Mouse (Mus musculus) heart, adult 2 months (tissue): Measurements from ENCODE around the gene Wfdc2. TPM values are rescaled to one million over a fixed set of nuclear protein-coding genes. Genes with fewer than 3 reads are reported as not detected.
"Not testable (repeated sequence)": the region's sequence is repeated elsewhere in the genome, so short reads cannot be mapped to it uniquely, and the experiment has no call there.

Experiments used
- DNase-seq, 2 experiments: peaks; one replicate each; pipeline ENCODE4 v3.0.0; 2021
- H3K27ac ChIP-seq: fragments of 200-600 bp; 2 replicates; pipeline ENCODE4 v1.8.1; 2022
- H3K27me3 ChIP-seq: fragments of 200-500 bp; 2 replicates; pipeline ENCODE4 v1.6.1; 2012; ENCODE audit warnings: mild to moderate bottlenecking, low read length, inconsistent platforms, mixed read lengths; ENCODE audit not compliant: control insufficient read depth, insufficient read depth
- H3K36me3 ChIP-seq: fragments of 200-500 bp; 2 replicates; pipeline ENCODE4 v1.6.1; 2012; ENCODE audit warnings: low read length, inconsistent platforms; ENCODE audit not compliant: control insufficient read depth, insufficient read depth
- H3K4me1 ChIP-seq: fragments of 200-500 bp; 2 replicates; pipeline ENCODE4 v1.6.1; 2011; ENCODE audit warnings: low read length; ENCODE audit not compliant: control insufficient read depth, insufficient read depth
- H3K4me3 ChIP-seq: fragments of 200-600 bp; 2 replicates; pipeline ENCODE4 v1.8.1; 2022
- H3K79me2 ChIP-seq: fragments of 200-500 bp; replicated peaks from 2 replicates; pipeline ENCODE4 v1.6.1; 2012; ENCODE audit warnings: mild to moderate bottlenecking, inconsistent platforms, low read length, moderate library complexity, mixed read lengths; ENCODE audit not compliant: control insufficient read depth, insufficient read depth
- H3K9ac ChIP-seq: fragments of 200-500 bp; 2 replicates; pipeline ENCODE4 v1.6.1; 2012; ENCODE audit warnings: low read depth, mild to moderate bottlenecking, control low read depth, inconsistent platforms, low read length, mixed read lengths
- CTCF ChIP-seq: fragments of 200-600 bp; IDR thresholded peaks from 2 replicates; pipeline ENCODE4 v1.8.1; 2022; ENCODE audit warnings: antibody characterized with exemption, mild to moderate bottlenecking, moderate library complexity
- EP300 ChIP-seq: fragments of 200-500 bp; IDR thresholded peaks from 2 replicates; pipeline ENCODE4 v1.6.1; 2011; ENCODE audit warnings: low read depth, low read length, control low read depth; ENCODE audit not compliant: insufficient read depth
- POLR2A ChIP-seq: fragments of 200-500 bp; IDR thresholded peaks from 2 replicates; pipeline ENCODE4 v1.6.1; 2011; ENCODE audit warnings: mild to moderate bottlenecking, low read depth, low read length, control low read depth; ENCODE audit not compliant: insufficient read depth
- WGBS: fragments of 180-500 bp; shearing (Covaris S2); methylation state at CpG from one replicate; pipeline ENCODE4 v1.1.7; 2018; 5-methylcytosine and 5-hydroxymethylcytosine counted together
- intact Hi-C: fragments of 180-260 bp; cut with DNase I; formaldehyde crosslinking; loops from one replicate; pipeline ENCODE4 v1.15.1; 2025
- polyA plus RNA-seq: library from polyadenylated mRNA; depleted of rRNA; stranded (reverse); fragments of >200 nt; gene quantifications from 2 replicates; pipeline ENCODE4 v1.2.3, GENCODE M21; 2012; rRNA removed
- total RNA-seq, 2 experiments: library from RNA; stranded (reverse); gene quantifications; 2 replicates each; pipeline ENCODE4 v1.2.3; 2021

Gene Wfdc2
- total and polyA plus RNA-seq, 3 experiments, result 0.43 to 78.4 (median 1.3) TPM

DNA sequence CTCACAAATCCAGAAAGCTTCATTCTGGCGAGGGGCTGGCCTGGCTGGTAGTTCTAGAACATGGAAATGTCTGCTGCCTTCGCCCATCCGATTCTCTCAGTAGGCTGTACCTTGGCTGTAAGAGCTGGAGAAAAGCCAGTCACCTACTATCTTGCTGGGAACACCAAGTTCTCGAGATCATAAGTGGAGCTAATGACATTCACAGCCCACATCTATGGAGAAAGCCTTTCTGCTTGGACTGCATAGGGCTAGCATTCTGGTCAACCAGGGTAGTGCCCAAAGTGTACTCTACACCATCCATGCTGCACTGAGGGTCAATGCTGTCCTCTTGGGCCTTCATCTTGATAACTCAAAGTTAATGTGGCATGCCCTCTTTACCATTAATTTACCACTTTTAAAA lies 31.3 kb downstream of the Wfdc2 start, which contains the start of gene Eppin:
Gene Eppin, minus strand, starts transcription at position 101 of the 400 bp plus-strand sequence.
- H3K36me3 ChIP-seq, result no peaks in the 10 kb centered on the region
- H3K27me3 ChIP-seq, result no peaks in the 10 kb centered on the region
- H3K79me2 ChIP-seq, result no peaks in the 10 kb centered on the region
- whole genome bisulfite sequencing, result 54% methylated on average over 4 of the region's 4 CpGs
- H3K4me1 ChIP-seq, result no peaks in the 10 kb centered on the region
- DNase-seq, result no peak
- intact Hi-C loops, result loop anchor here (2.0 kb wide), 1 partner anchor 201 kb away; no protein-coding TSS in a partner anchor
- no peak within 1 kb of the TSS for H3K4me3 ChIP-seq
- no peak within 1 kb of the TSS for H3K27ac ChIP-seq
- H3K9ac ChIP-seq, result no peak within 1 kb of the TSS
- TF ChIP-seq EP300 (no peak), POLR2A (no peak)

DNA sequence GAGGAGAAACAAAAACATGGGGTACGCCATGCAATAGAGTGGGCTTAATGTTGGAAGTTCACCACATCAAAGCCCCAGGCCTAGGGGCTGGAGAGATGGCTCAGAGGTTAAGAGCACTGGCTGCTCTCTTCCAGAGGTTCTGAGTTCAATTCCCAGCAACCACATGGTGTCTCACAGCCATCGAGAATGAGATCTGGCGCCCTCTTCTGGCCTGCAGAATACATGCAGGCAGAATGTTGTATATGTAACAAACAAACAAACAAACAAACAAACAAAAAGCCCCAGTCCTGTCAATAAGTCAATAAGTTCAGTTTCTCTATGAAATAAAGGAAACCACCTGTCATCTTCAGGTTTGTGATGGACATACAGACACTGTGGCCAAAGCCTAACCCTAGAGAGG lies 38.0 kb downstream of the Wfdc2 start:
- Histone ChIP-seq H3K4me1 (no peaks in the 10 kb centered on the region), H3K79me2 (no peaks in the 10 kb centered on the region), H3K27me3 (no peaks in the 10 kb centered on the region), H3K27ac (no peak overlapping the region), H3K36me3 (no peaks in the 10 kb centered on the region), H3K9ac (no peak overlapping the region), H3K4me3 (no peak overlapping the region)
- intact Hi-C loops, result no loop called here
- 63% methylated on average over 3 of the region's 3 CpGs for WGBS
- no peak for TF ChIP-seq EP300
- TF ChIP-seq CTCF, result peak; percentile 24
- no peak for DNase-seq

DNA sequence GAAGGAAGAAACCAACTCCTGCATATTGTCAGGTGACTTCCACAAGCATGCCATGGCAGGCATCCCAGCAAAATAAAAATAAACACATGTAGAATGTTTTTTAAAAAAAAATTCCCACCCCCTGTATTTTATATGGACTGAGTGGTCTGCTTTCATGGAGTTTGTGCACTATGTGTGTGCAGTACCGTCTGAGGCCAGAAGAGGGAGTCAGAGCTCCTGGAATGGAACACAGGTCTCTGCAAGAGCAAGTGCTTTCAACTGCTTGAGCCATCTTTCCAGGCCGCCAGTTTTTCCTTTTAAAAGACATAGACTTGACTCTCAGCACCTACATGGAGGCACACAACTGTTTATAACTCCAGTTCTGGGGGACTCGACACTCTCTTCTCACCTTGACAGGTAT lies 41.3 kb downstream of the Wfdc2 start:
- Histone ChIP-seq H3K36me3 (no peaks in the 10 kb centered on the region), H3K79me2 (no peaks in the 10 kb centered on the region), H3K9ac (no peak overlapping the region), H3K4me1 (no peaks in the 10 kb centered on the region), H3K27me3 (no peaks in the 10 kb centered on the region), H3K4me3 (no peak overlapping the region), H3K27ac (no peak overlapping the region)
- no peak for TF ChIP-seq POLR2A
- TF ChIP-seq EP300, result no peak
- TF ChIP-seq CTCF, result no peak
- whole genome bisulfite sequencing, result 90% methylated on average over 3 of the region's 3 CpGs
- intact Hi-C loops, result no loop called here
- no peak for DNase-seq

DNA sequence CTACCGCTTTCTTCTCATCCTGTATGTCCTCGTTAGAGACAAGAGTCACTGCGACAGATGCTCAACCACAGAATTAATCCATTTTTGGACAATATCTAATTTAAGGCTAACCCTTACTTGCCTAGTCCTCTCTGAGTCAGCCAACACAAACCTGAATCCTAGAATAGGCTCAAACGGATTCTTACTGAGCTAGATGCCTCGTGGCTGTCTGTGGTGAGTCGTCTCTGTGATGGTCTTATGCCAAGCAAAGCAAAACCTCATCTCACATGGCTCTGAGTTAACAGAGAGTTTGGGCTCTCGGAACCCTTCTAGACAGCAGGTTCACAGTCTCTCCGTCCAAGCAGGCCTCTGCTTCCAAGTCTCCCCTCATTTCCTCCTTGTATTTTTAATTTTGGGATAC lies 42.2 kb downstream of the Wfdc2 start:
- no peak for DNase-seq
- TF ChIP-seq CTCF, result no peak
- no peak for TF ChIP-seq POLR2A
- TF ChIP-seq EP300, result no peak
- intact Hi-C loops, result no loop called here
- Histone ChIP-seq H3K27ac (no peak overlapping the region), H3K9ac (no peak overlapping the region), H3K36me3 (no peaks in the 10 kb centered on the region), H3K4me3 (no peak overlapping the region), H3K4me1 (no peaks in the 10 kb centered on the region), H3K79me2 (no peaks in the 10 kb centered on the region), H3K27me3 (no peaks in the 10 kb centered on the region)
- 78% methylated on average over 8 of the region's 8 CpGs for WGBS

DNA sequence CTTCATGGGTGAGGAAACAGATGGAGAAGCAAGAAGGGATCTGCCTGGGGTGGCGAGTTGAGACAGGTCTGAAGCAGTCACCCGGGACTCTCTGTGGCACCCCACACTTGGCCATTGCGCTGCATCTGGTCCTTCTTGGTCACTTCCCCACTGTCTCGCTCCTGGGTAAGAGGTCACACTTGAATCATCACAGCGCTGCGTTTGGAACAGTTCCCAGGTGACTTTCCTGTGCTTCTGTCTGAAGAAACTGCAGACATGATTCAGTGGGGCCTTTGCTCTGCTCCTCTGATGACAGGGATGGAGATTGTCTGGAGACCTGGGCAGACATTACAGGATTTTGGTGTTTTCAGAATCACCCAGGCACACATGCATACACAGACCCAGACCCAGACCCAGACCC lies 46.6 kb downstream of the Wfdc2 start:
- H3K4me3 ChIP-seq, result no peak overlapping the region
- 60% methylated on average over 6 of the region's 6 CpGs for WGBS
- no peak overlapping the region for H3K27ac ChIP-seq
- no peaks in the 10 kb centered on the region for H3K4me1 ChIP-seq
- H3K27me3 ChIP-seq, result no peaks in the 10 kb centered on the region
- no peaks in the 10 kb centered on the region for H3K36me3 ChIP-seq
- no peak overlapping the region for H3K9ac ChIP-seq
- DNase-seq, result no peak
- intact Hi-C loops, result no loop called here
- no peaks in the 10 kb centered on the region for H3K79me2 ChIP-seq
- TF ChIP-seq CTCF, result no peak
- no peak for TF ChIP-seq EP300

DNA sequence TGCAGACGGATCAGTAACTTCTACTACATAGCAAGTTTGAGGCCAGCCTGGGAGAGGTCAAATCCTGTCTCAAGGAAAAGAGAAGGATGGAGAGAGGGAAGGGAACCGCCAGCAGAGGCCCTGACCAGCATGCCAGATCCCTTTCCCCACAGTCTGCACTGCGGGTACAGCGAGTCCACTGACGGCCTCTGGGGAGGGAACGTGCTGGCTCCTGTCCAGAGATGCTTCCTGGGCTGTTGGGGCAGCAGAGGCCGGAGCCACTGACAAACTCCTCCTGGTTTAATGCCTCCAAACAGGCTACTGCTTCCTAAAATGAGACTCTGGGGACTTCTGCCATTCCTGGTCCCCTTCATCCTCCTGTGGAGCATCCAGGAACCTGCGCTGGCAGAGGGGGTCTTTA lies 51.3 kb downstream of the Wfdc2 start, which contains the start of the genes Wfdc6b and Wfdc8:
Gene Wfdc6b, plus strand, starts transcription at position 52 of the 400 bp plus-strand sequence.
Gene Wfdc8, minus strand, starts transcription at position 156 of the 400 bp plus-strand sequence.
- WGBS, result 44% methylated on average over 8 of the region's 8 CpGs
- intact Hi-C loops, H3K79me2 ChIP-seq: not testable (repeated sequence)

DNA sequence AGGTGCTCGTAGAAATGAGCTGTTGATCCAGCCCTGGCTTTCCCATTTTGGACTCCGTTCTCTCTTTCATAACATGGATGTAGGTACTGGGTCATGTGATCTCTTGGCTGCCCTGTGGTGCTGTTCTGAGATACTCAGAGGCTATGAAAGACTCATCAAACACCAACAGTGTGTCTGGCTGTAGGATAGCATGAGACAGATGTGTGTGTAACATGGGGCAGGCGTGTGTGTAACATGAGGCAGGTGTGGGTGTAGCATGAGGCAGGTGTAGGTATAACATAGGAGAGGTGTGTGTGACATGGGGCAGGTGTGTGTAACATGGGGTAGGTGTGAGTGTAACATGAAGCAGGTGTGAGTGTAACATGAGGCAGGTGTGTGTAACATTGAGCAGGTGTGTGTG lies 53.2 kb downstream of the Wfdc2 start:
- Histone ChIP-seq H3K9ac (no peak overlapping the region), H3K4me3 (no peak overlapping the region), H3K27ac (no peak overlapping the region), H3K36me3 (no peaks in the 10 kb centered on the region), H3K4me1 (no peaks in the 10 kb centered on the region), H3K27me3 (no peaks in the 10 kb centered on the region; the same call in 1 of the 2 replicates), H3K79me2 (no peaks in the 10 kb centered on the region)
- DNase-seq, result no peak
- WGBS, result 83% methylated on average over 3 of the region's 3 CpGs
- no peak for TF ChIP-seq EP300
- no peak for TF ChIP-seq POLR2A
- TF ChIP-seq CTCF, result no peak
- intact Hi-C loops, result no loop called here

More for the DNA sequence above, 51.3 kb downstream of the Wfdc2 start, which contains the start of the genes Wfdc6b and Wfdc8:
- H3K4me1 ChIP-seq, H3K27ac ChIP-seq, H3K4me3 ChIP-seq, H3K36me3 ChIP-seq, H3K9ac ChIP-seq, H3K27me3 ChIP-seq: not testable (repeated sequence)
- DNase-seq, result peak; percentile 40 to 58

Other genes with a start within 250 kb of the Wfdc2 start
- gene Svs6, start 245.7 kb upstream of the Wfdc2 start, total RNA-seq, result not detected
- gene Svs6, start 245.7 kb upstream of the Wfdc2 start, polyA plus RNA-seq, result not detected in 2 replicates
- gene Svs5, start 229.7 kb upstream of the Wfdc2 start, total RNA-seq, result not detected
- not detected in 2 replicates for gene Svs5, start 229.7 kb upstream of the Wfdc2 start, polyA plus RNA-seq
- 10 to 100 TPM; 10.9 to 26.4 TPM for gene Slpi, start 173.3 kb upstream of the Wfdc2 start, total RNA-seq
- gene Slpi, start 173.3 kb upstream of the Wfdc2 start, polyA plus RNA-seq, result 3.1 and 8.3 TPM in 2 replicates
- not detected for gene Rbpjl, start 159.3 kb upstream of the Wfdc2 start, total RNA-seq
- 0.03 and 0.18 TPM in 2 replicates for gene Rbpjl, start 159.3 kb upstream of the Wfdc2 start, polyA plus RNA-seq
- gene Matn4, start 157.3 kb upstream of the Wfdc2 start, total RNA-seq, result under 1 TPM; 0.26 to 0.43 TPM
- 0.70 and 0.82 TPM in 2 replicates for gene Matn4, start 157.3 kb upstream of the Wfdc2 start, polyA plus RNA-seq
- gene Sdc4, start 118.5 kb upstream of the Wfdc2 start, total RNA-seq, result 10 to 100 TPM; 20.2 to 26.0 TPM
- gene Sdc4, start 118.5 kb upstream of the Wfdc2 start, polyA plus RNA-seq, result 14.7 and 15.5 TPM in 2 replicates
- gene Sys1, start 105.4 kb upstream of the Wfdc2 start, total RNA-seq, result 10 to 100 TPM; 21.1 to 26.4 TPM
- gene Sys1, start 105.4 kb upstream of the Wfdc2 start, polyA plus RNA-seq, result 52.0 and 55.0 TPM in 2 replicates
- gene Gm20458, start 101.4 kb upstream of the Wfdc2 start, total RNA-seq, result 1 to 10 TPM; 8.0 to 9.2 TPM
- gene Gm20458, start 101.4 kb upstream of the Wfdc2 start, polyA plus RNA-seq, result 7.8 and 17.2 TPM in 2 replicates
- gene Trp53tg5, start 88.7 kb upstream of the Wfdc2 start, total RNA-seq, result not detected
- not detected in 2 replicates for gene Trp53tg5, start 88.7 kb upstream of the Wfdc2 start, polyA plus RNA-seq
- 10 to 100 TPM in 1 of 2 experiments, 1 to 10 TPM in 1; 8.0 to 10.3 TPM for gene Dbndd2, start 76.3 kb upstream of the Wfdc2 start, total RNA-seq
- 17.9 and 31.9 TPM in 2 replicates for gene Dbndd2, start 76.3 kb upstream of the Wfdc2 start, polyA plus RNA-seq
- 10 to 100 TPM; 31.3 to 31.5 TPM for gene Pigt, start 64.9 kb upstream of the Wfdc2 start, total RNA-seq
- gene Pigt, start 64.9 kb upstream of the Wfdc2 start, polyA plus RNA-seq, result 47.1 and 51.3 TPM in 2 replicates
- not detected for gene Spint3, start 11.0 kb downstream of the Wfdc2 start, total RNA-seq
- gene Spint3, start 11.0 kb downstream of the Wfdc2 start, polyA plus RNA-seq, result not detected in 2 replicates
- gene Wfdc6a, start 23.0 kb downstream of the Wfdc2 start, total RNA-seq, result under 1 TPM in 1 of 2 experiments, not detected in 1; 0.30 TPM
- 0.47 and 0.56 TPM in 2 replicates for gene Wfdc6a, start 23.0 kb downstream of the Wfdc2 start, polyA plus RNA-seq
- not detected for gene Eppin, start 31.2 kb downstream of the Wfdc2 start, total RNA-seq
- 0.16 TPM in 1 of 2 replicates, not detected in the other for gene Eppin, start 31.2 kb downstream of the Wfdc2 start, polyA plus RNA-seq
- not detected for gene Wfdc6b, start 51.1 kb downstream of the Wfdc2 start, total RNA-seq
- not detected in 2 replicates for gene Wfdc6b, start 51.1 kb downstream of the Wfdc2 start, polyA plus RNA-seq
- gene Wfdc8, start 51.2 kb downstream of the Wfdc2 start, total RNA-seq, result not detected
- gene Wfdc8, start 51.2 kb downstream of the Wfdc2 start, polyA plus RNA-seq, result not detected in 2 replicates
- gene Wfdc16, start 76.4 kb downstream of the Wfdc2 start, total RNA-seq, result not detected
- not detected in 2 replicates for gene Wfdc16, start 76.4 kb downstream of the Wfdc2 start, polyA plus RNA-seq
- gene Wfdc10, start 93.6 kb downstream of the Wfdc2 start, total RNA-seq, result not detected
- gene Wfdc10, start 93.6 kb downstream of the Wfdc2 start, polyA plus RNA-seq, result not detected in 2 replicates
- not detected for gene Wfdc9, start 94.2 kb downstream of the Wfdc2 start, total RNA-seq
- gene Wfdc9, start 94.2 kb downstream of the Wfdc2 start, polyA plus RNA-seq, result not detected in 2 replicates
- gene Wfdc11, start 111.7 kb downstream of the Wfdc2 start, total RNA-seq, result not detected
- not detected in 2 replicates for gene Wfdc11, start 111.7 kb downstream of the Wfdc2 start, polyA plus RNA-seq
- gene Wfdc13, start 122.7 kb downstream of the Wfdc2 start, total RNA-seq, result not detected
- 0.25 TPM in 1 of 2 replicates, not detected in the other for gene Wfdc13, start 122.7 kb downstream of the Wfdc2 start, polyA plus RNA-seq
- gene Spint4, start 136.1 kb downstream of the Wfdc2 start, total RNA-seq, result not detected
- gene Spint4, start 136.1 kb downstream of the Wfdc2 start, polyA plus RNA-seq, result not detected in 2 replicates
- not detected for gene Spint5, start 152.9 kb downstream of the Wfdc2 start, total RNA-seq
- gene Spint5, start 152.9 kb downstream of the Wfdc2 start, polyA plus RNA-seq, result not detected in 2 replicates
- gene Wfdc3, start 183.5 kb downstream of the Wfdc2 start, total RNA-seq, result not detected
- 0.31 and 0.50 TPM in 2 replicates for gene Wfdc3, start 183.5 kb downstream of the Wfdc2 start, polyA plus RNA-seq
- gene Dnttip1, start 183.6 kb downstream of the Wfdc2 start, total RNA-seq, result 10 to 100 TPM; 21.8 to 21.9 TPM
- 15.0 and 15.9 TPM in 2 replicates for gene Dnttip1, start 183.6 kb downstream of the Wfdc2 start, polyA plus RNA-seq
- 1 to 10 TPM; 1.5 to 4.2 TPM for gene Ube2c, start 207.5 kb downstream of the Wfdc2 start, total RNA-seq
- gene Ube2c, start 207.5 kb downstream of the Wfdc2 start, polyA plus RNA-seq, result 3.0 and 7.3 TPM in 2 replicates
- gene Tnnc2, start 217.6 kb downstream of the Wfdc2 start, total RNA-seq, result under 1 TPM in 1 of 2 experiments, not detected in 1; 0.50 TPM
- gene Tnnc2, start 217.6 kb downstream of the Wfdc2 start, polyA plus RNA-seq, result not detected in 2 replicates
- 10 to 100 TPM; 21.2 to 30.3 TPM for gene Snx21, start 223.4 kb downstream of the Wfdc2 start, total RNA-seq
- gene Snx21, start 223.4 kb downstream of the Wfdc2 start, polyA plus RNA-seq, result 24.7 and 29.0 TPM in 2 replicates
- 10 to 100 TPM; 13.3 to 14.0 TPM for gene Acot8, start 242.5 kb downstream of the Wfdc2 start, total RNA-seq
- gene Acot8, start 242.5 kb downstream of the Wfdc2 start, polyA plus RNA-seq, result 17.0 and 19.1 TPM in 2 replicates
- gene Zswim3, start 242.7 kb downstream of the Wfdc2 start, total RNA-seq, result 1 to 10 TPM; 1.7 to 2.1 TPM
- gene Zswim3, start 242.7 kb downstream of the Wfdc2 start, polyA plus RNA-seq, result 2.1 and 2.8 TPM in 2 replicates